Mouse (Mus musculus) mature B cell (primary cell): ENCODE measurements around the gene Pank4.

Experiments
- in situ Hi-C: fragments of 300-500 bp; cut with MboI; formaldehyde crosslinking; loops from 2 replicates; pipeline ENCODE4 v1.14.3; 2019

Pank4 gene

DNA sequence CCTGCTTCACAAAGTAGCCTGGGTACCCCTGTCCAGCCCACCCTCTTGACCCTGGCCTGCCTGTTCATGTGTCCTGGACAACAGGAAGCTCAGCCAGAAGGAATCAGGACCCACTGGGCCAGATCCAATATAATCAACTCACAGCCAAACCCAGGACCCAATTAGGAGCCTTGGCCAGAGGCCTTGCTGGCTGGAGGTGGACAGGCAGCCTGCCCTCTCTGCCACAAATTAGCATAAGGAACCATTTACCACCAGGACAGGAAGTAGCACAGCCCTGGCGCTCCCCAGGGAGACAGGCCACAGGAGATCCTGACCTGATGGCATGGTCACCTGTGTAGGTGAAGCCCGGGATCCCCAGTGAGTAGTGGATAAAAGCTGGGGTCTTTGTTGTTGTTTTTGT is 48.2 kb downstream of the Pank4 start:
- in situ Hi-C loops = no loop called here

- in situ Hi-C loops = no loop called here
Observed at GRCm38 (mm10) chr4:155012788-155013187, 48.9 kb downstream of the Pank4 start.

- in situ Hi-C loops = no loop called here
Observed at GRCm38 (mm10) chr4:155014244-155014643, 50.3 kb downstream of the Pank4 start.

DNA sequence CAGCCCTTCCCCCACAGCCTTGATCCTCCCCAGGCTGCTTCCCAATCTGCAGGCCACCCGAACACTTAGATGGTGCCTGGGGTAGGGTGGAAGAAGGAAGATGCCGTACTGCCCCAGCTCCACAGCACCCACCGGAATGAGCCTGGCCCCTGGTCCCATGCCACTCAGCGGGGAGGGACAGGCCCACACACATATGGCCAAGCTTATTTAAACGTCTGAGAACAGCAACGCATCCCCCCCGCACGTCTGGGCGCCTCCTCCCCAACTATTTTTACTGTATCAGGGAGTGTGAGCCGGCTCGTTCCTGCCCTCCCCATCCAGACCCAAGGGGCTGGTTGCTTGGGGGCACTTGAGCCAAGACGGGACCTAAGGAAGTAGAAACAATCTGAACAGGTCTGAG is 50.9 kb downstream of the Pank4 start:
- in situ Hi-C loops = no loop called here

DNA sequence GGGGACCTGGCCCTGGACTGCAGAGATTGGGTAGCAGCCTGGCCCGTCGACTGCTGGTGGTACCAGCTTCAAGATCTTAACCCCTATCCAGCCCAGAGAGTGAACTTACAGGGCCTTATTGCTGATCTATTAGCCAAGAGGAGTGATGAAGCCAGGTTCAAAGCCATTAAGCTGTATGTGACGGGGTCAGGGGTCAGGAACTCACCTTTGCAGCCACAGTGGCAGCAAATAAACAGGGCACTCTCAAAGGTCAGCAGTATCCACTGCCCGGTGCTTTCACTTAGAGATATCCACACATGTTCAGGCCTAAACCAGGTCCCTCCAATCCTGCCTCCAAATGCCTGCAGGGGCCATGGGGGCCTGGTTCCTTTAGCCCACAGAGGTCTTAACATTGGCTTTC is 51.6 kb downstream of the Pank4 start:
- in situ Hi-C loops = no loop called here

DNA sequence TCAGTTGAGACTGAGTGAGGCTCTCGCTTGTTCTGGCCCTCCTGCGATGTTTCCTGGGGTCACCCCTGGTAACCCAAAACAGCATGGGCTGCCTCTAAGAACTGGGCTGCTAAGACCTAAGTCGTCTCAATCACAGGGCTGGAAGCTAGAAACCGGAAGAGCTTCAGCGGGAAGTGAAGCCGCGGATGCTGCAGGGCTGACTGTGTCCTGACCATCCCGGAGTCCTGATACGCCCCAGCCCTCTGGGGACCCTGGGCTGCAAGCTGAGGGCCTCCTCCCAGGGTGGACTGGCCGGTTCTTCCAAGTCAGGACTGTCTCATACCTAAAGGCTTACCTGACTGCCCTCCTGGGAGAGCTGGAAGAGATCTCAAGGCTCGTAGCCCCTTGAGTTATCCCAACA is 52.9 kb downstream of the Pank4 start:
- in situ Hi-C loops = no loop called here

GRCm38 (mm10) chr4:155017253-155017878 is 53.4 kb downstream of the Pank4 start:
- in situ Hi-C loops = no loop called here

DNA sequence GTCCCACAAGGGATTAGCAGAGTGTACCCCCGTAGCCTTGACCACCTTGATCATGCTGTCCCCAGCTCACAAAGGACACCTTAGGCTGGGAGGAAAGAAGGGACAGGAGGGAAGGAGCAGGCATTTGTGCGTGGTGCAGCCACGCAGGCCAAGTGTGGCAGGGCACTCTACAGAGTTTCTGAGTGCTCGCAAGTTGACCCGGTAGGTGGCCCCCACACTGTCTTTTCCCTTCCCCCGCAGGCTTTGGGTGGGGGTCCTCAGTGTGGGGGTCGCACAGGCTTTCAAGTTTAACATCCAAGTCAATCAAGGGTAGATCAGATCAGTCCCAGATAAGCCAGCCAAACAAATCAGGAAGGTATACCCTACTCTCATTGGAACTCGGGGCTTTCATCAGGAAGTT is 54.1 kb downstream of the Pank4 start:
- in situ Hi-C loops = no loop called here

GRCm38 (mm10) chr4:155018601-155019335 is 54.8 kb downstream of the Pank4 start:
- in situ Hi-C loops = no loop called here

- in situ Hi-C loops = no loop called here
Observed at GRCm38 (mm10) chr4:155019336-155019847, 55.5 kb downstream of the Pank4 start.

GRCm38 (mm10) chr4:155020141-155020540 is 56.2 kb downstream of the Pank4 start:
- in situ Hi-C loops = no loop called here

GRCm38 (mm10) chr4:155020813-155021212 is 56.9 kb downstream of the Pank4 start:
- in situ Hi-C loops = no loop called here

DNA sequence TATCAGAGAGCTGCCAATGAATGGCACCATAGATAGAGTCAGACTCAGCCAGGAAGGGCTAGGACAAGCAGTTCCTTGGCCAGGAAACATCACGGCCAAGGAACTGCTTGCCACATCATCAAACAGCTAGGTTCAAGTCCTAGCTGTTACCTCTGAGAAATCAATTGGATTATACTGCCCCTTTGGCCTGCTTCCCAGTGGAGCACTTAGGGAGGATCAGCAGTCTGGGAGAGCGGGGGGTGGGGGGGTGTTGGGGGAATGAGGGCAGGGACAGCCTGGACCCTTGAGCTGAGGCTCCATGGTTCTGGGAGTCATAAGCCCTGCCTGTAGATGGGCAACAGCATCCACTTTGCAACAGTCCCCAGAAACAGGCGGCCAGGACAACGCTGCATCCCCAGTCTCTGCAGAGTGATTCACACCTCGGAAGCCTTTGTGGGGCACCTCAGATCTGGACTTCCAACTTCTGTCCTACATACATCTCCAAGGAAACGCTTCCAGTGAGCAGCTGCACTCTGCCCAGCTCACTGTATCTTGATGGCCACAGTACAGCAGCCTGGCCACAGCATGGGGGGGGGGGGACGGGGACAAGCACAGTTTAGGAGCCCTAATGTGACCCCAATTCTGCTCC is 58.4 kb downstream of the Pank4 start:
- in situ Hi-C loops = no loop called here

GRCm38 (mm10) chr4:155024170-155025010 is 60.5 kb downstream of the Pank4 start:
- in situ Hi-C loops = no loop called here
